Mouse (Mus musculus) olfactory bulb, adult 2 months (tissue): ENCODE results near the gene Zc3h7b. TPM values are rescaled to one million over a fixed set of nuclear protein-coding genes. Genes with fewer than 3 reads are reported as not detected.

Experiments used
- H3K27ac ChIP-seq: fragments of 200-500 bp; 2 replicates; pipeline ENCODE4 v1.5.1; 2012; ENCODE audit warnings: low read depth, low read length; ENCODE audit not compliant: insufficient read depth
- H3K4me1 ChIP-seq: fragments of 200-500 bp; 2 replicates; pipeline ENCODE4 v1.6.1; 2012; ENCODE audit warnings: low read length; ENCODE audit not compliant: control insufficient read depth, insufficient read depth
- H3K4me3 ChIP-seq: fragments of 200-500 bp; 2 replicates; pipeline ENCODE4 v1.5.1; 2012; ENCODE audit warnings: mild to moderate bottlenecking, low read depth, low read length, moderate library complexity; ENCODE audit not compliant: insufficient read depth
- CTCF ChIP-seq: fragments of 200-500 bp; IDR thresholded peaks from 2 replicates; pipeline ENCODE4 v1.5.1; 2012; ENCODE audit warnings: low read depth, mild to moderate bottlenecking, low read length, moderate library complexity; ENCODE audit not compliant: insufficient read depth
- POLR2A ChIP-seq: fragments of 200-500 bp; IDR thresholded peaks from 2 replicates; pipeline ENCODE4 v1.6.1; 2012; ENCODE audit warnings: mild to moderate bottlenecking, low read depth, low read length, moderate library complexity; ENCODE audit not compliant: insufficient read depth
- WGBS: fragments of 180-500 bp; shearing (Covaris S2); methylation state at CpG from one replicate; pipeline ENCODE4 v1.1.7; 2018; 5-methylcytosine and 5-hydroxymethylcytosine counted together
- polyA plus RNA-seq: library from polyadenylated mRNA; stranded (reverse); fragments of >200 nt; gene quantifications from 2 replicates; pipeline ENCODE4 v1.2.4, GENCODE M21; 2012; ENCODE audit warnings: low replicate concordance; ENCODE audit not compliant: missing spikeins, insufficient read depth, insufficient read length

The Zc3h7b gene
- polyA plus RNA-seq, 1 experiment = not detected

DNA sequence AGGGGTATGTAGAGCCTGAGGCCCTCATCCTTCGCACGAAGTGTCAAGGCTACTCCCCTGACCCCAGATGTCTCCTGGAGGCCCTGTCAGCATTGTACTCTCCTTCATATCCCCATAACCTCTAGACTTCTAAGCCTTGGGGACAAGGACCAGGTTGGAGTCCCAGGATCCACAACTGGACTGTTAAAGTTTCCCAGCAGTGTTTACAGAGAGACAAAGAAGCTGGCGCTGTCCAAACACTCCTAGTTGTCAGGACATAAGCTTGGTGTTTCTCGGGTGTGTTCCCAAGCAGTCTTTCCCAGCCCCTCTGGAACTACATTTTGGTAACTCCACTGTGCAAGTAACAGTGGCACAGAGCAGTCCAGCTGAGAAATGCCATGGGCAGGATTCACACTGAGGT is 88.6 kb downstream of the Zc3h7b start:
- no peak for TF ChIP-seq CTCF
- TF ChIP-seq POLR2A = no peak
- H3K27ac ChIP-seq = no peak overlapping the region
- 86% methylated on average over 4 of the region's 4 CpGs for WGBS
- H3K4me3 ChIP-seq = no peak overlapping the region
- H3K4me1 ChIP-seq = peaks cover 29% of the 10 kb centered on the region

DNA sequence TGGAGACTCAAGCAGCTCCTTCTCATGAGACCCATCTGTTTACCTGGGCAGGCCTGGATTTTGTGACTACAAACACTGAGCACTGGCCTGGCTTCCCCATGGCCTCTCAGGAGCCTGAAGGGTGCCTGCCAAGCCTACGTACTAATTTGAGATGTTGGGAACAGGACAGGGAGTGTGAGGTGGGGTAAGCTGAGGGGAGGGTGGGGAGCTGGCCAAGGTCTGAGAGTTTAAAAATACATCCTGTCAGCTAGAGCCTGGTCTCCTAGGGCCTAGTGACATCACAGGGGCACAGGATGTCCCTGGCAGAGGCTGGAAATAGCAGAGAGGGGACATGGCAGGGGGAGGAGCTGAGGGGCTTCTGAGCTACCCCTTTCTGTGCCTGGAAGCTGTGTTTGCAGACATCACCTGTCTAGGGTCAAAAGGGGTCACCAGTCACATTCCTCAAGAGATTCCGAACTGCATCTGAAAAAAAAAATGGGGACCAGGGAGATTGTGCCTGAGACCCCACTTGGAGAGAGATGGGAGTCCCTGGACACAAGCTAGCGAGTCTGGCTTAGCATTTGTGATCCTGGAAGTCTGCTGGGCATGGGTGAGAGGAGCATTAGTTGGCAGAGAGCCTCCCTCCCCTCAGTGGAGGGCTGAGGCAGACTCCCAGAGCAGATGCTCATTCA is 89.4 kb downstream of the Zc3h7b start:
- no peak overlapping the region for H3K4me3 ChIP-seq
- TF ChIP-seq POLR2A (no peak), CTCF (no peak)
- WGBS = 75% methylated on average over 3 of the region's 3 CpGs
- H3K4me1 ChIP-seq = peaks cover 32% of the 10 kb centered on the region
- H3K27ac ChIP-seq = no peak overlapping the region

DNA sequence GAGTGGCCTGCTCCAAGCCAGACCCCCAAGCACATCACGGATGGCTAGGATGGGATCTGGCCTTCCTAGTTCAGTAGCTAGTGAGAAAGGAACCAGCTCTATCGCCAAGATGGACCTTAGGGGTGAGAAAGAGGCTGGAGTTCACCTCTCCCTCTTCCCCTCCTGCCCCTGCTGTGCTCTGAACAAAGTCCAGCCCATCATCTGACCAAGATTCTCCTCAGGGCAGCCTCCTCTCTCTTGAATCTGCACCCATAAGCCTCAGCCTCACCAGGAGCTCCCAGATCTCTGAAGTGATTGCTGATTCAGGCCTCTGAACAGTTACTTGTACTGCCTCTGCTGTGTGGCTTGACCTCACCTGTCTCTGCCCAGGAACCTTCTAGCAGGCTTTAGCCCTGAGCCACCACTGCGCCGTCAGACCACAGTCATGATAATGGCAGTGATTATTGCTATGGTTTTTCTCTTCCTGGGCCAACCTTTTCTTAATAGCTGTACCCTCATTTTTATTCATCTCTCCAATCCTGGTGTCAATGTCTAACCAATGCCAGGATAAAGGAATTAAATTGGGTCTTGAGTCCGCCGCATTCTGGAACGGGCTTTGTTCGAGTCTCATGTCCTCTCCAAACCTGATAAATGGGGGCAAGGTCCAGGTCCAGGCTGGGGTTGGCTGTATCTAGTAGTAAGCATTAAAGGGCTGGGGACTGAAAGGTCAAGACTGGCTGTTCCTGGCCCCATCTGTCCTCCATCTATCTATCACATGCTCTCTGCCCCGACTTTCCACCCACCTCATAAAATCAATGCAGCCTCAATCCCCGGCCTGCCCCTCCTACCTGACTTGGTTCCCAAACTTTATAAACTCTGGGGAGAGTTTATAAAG is 90.4 kb downstream of the Zc3h7b start:
- no peak for TF ChIP-seq CTCF
- no peak for TF ChIP-seq POLR2A
- H3K4me1 ChIP-seq = peaks cover 36% of the 10 kb centered on the region
- H3K4me3 ChIP-seq = no peak overlapping the region
- H3K27ac ChIP-seq = no peak overlapping the region
- 80% methylated on average over 10 of the region's 10 CpGs for WGBS

DNA sequence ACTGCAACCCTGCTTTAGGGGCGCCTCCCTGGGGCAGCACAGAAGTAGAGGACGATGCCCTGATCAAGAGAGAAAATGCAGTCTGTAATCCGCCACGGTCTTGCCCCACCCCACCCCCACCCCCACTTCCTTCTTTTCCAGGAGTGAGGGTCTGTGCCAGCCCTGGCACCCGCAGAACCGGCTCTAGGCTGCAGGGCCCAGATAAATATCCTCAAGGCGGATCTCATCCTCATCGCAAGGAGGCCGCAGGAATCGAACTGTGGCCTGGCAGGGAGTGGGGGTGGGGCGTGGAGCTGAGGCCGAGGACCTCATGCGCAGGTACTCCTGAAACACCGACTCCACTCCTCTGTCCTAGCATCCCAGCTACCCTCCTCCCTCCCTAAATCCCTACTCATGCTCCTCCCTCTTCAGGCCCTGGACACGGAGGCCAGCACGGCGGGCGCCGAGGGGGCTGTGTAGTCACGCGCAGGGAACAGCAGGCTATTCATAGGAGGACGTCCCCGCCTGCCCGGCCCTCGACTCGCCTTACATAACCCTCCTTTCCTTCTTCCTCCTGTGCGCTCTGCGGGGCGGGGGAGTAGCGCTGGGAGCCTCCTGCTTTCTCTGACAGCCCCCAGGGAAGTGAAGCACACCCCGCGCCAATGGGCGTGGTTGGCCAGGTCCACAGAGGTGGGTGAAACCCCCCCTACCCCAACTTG is 91.4 kb downstream of the Zc3h7b start:
- Histone ChIP-seq H3K4me1 (peaks cover 34% of the 10 kb centered on the region), H3K27ac (peak overlapping the region; percentile 81), H3K4me3 (peak overlapping the region; percentile 46)
- TF ChIP-seq CTCF = no peak
- TF ChIP-seq POLR2A = no peak
- WGBS = 4% methylated on average over 33 of the region's 33 CpGs

DNA sequence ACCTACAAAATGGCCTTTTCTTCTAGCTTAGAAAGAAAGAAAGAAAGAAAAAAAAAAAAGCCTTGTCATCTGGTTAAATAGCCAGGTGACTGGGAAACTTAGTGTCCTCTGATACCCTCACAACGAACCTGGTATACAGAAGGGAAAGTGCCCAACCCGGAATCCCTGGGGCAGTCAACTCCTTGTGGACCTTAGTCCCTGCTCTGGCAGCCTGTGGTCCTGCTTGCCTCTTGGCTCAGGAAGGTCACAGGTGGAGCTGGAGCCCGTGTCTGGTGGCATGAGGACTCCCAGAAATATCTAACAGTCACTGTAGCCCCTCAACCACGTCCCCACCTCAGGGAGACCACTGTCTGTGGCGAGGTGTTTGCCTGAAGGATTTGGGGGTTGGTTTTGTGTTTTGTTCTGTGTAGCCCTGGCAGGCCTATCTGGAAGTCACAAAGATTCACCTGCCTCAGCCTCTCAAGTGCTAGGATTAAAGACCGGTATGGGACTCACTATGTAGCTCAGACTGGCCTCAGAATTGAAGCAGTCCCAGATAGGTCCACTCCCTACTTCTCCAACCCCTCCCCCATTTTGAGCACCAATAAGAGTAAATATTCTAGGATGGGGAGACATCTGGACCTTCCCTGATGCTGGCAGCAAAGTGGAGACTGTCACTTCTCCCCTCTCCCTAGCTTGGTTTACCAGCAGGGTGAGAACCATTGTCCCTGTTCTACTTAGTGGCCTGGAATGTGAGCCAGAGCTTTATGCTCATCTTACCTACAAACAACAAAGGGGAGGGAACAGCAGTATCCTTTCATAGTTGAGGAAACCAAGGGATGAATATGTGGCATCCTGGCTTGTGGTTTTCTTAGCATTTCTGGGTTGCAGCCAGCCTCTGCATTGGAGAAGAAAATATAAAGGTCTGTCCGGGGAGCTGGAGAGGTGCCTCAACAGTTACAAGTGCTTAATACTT is 92.4 kb downstream of the Zc3h7b start:
- TF ChIP-seq CTCF (no peak), POLR2A (no peak)
- H3K4me3 ChIP-seq = no peak overlapping the region
- peak overlapping the region; percentile 81 for H3K27ac ChIP-seq
- 89% methylated on average over 7 of the region's 7 CpGs for WGBS
- peaks cover 29% of the 10 kb centered on the region for H3K4me1 ChIP-seq

DNA sequence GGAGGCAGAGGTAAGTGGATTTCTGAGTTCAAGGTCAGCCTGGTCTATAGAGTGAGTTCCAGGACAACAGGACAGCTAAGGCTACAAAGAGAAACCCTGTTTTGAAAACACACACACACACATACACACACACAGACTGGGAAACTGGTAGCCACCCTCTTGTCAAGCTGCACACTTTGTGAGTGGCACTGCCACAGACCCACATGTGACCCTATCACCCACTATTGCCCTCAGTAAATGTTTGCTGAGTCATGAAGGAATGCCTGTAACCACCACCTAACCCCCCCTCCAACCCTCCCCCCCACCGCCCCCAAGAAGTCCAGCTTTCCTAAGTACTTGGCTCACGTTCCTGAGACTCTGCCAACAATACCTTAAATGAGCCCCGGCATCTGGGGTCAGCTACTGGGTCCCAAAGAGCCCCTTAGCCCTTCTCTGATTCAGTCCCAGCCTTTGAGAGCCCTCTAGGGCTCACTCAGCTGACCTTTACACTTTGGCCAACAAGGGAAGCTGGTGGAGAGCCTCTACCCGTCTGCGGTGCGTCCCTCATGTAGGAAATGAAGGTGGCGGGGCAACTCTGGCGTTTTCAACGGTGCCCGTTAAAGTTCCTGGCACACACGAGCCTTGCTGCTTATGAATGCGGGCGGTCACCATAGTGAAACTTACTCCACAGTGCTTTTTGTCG is 93.8 kb downstream of the Zc3h7b start:
- Histone ChIP-seq H3K27ac (peak overlapping the region; percentile 65; the same call in 1 of the 2 replicates), H3K4me3 (no peak overlapping the region), H3K4me1 (peaks cover 29% of the 10 kb centered on the region)
- no peak for TF ChIP-seq POLR2A
- WGBS = 43% methylated on average over 14 of the region's 14 CpGs

DNA sequence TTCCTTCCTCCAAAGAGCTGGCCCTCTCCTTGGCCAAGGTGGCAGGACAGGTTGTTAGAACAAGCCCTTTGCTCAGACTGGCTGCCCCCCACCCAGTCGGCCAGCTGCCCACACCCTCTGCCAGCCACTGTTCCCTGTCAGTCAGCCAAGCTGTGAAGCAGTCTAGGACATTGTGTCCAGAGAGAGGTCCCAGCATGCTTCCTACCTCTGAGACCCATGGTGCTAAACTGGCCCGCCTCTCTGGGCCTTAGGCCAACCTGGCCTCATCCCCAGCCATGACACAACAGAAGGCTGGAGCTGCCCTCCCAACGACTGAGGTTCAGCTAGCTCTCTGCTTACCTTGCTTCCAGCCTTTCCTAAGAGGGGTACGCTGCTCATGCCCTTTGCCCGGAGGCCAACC is 94.8 kb downstream of the Zc3h7b start:
- peaks cover 26% of the 10 kb centered on the region for H3K4me1 ChIP-seq
- TF ChIP-seq CTCF (no peak), POLR2A (no peak)
- WGBS = 35% methylated on average over 5 of the region's 5 CpGs
- peak overlapping the region; percentile 64 for H3K27ac ChIP-seq
- H3K4me3 ChIP-seq = no peak overlapping the region

DNA sequence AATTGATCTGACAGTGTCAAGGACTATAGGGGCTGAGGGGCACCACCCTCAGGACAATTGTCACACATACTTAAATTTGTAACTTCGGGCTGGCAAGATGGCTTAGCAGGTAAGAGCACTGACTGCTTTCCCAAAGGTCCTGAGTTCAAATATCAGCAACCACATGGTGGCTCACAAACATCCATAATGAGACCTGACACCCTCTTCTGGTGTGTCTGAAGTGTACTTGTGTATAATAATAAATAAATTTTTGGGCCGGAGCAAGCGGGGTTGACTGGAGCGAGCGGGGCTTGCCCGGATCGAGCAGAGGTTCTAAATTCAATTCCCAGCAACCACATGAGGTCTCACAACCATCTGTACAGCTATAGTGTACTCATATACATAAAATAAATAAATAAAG is 95.4 kb downstream of the Zc3h7b start:
- Histone ChIP-seq H3K4me1 (peaks cover 29% of the 10 kb centered on the region), H3K4me3 (no peak overlapping the region), H3K27ac (peak overlapping the region; percentile 64)
- 93% methylated on average over 7 of the region's 7 CpGs for WGBS
- TF ChIP-seq POLR2A = no peak
- TF ChIP-seq CTCF = no peak
